Mouse (Mus musculus) heart, embryonic 13.5 days (tissue): ENCODE measurements around the gene Gnptg. TPM values are rescaled to one million over a fixed set of nuclear protein-coding genes. Genes with fewer than 3 reads are reported as not detected.

Experiments
- ATAC-seq: fragments of 200-750 bp; cut with Nextera tagmentation; 2 replicates; pipeline ENCODE4 v1.8.0; 2017; ENCODE audit warnings: moderate TSS enrichment; ENCODE audit not compliant: insufficient number of reproducible peaks, low FRiP score, low TSS enrichment; ENCODE audit errors: extremely low read depth
- H3K27ac ChIP-seq: fragments of 300-500 bp; sonication (generic); replicated peaks from 2 replicates; pipeline ENCODE4 v1.5.1; 2015; ENCODE audit warnings: moderate library complexity, mild to moderate bottlenecking, inconsistent platforms
- H3K27me3 ChIP-seq: fragments of 300-500 bp; sonication (generic); replicated peaks from 2 replicates; pipeline ENCODE4 v1.6.1; 2015; ENCODE audit warnings: mild to moderate bottlenecking, inconsistent platforms
- H3K36me3 ChIP-seq: fragments of 300-500 bp; sonication (generic); 2 replicates; pipeline ENCODE4 v1.6.1; 2015; ENCODE audit warnings: mild to moderate bottlenecking, inconsistent platforms
- H3K4me1 ChIP-seq: fragments of 300-500 bp; sonication (generic); 2 replicates; pipeline ENCODE4 v1.6.1; 2015; ENCODE audit warnings: inconsistent platforms
- H3K4me2 ChIP-seq: fragments of 300-500 bp; sonication (generic); 2 replicates; pipeline ENCODE4 v1.6.1; 2015; ENCODE audit warnings: inconsistent platforms, mild to moderate bottlenecking, moderate library complexity
- H3K4me3 ChIP-seq: fragments of 300-500 bp; sonication (generic); 2 replicates; pipeline ENCODE4 v1.5.1; 2015; ENCODE audit warnings: moderate library complexity, mild to moderate bottlenecking, inconsistent platforms
- H3K9ac ChIP-seq: fragments of 300-500 bp; sonication (generic); 2 replicates; pipeline ENCODE4 v1.6.1; 2015; ENCODE audit warnings: inconsistent platforms, mild to moderate bottlenecking, moderate library complexity
- H3K9me3 ChIP-seq: fragments of 300-500 bp; sonication (generic); 2 replicates; pipeline ENCODE4 v1.6.1; 2016; ENCODE audit warnings: inconsistent platforms
- WGBS: fragments of 180-500 bp; shearing (Covaris S2); methylation state at CpG from one replicate; pipeline ENCODE4 v1.1.7; 2015; ENCODE audit warnings: mixed read lengths; 5-methylcytosine and 5-hydroxymethylcytosine counted together
- polyA plus RNA-seq: library from polyadenylated mRNA; unstranded; fragments of >200 nt; fragmentation: Nextera tagmentation; extraction: Ambion mirVana; gene quantifications from 2 replicates; pipeline ENCODE4 v1.2.1, GENCODE M21; 2015

Gene Gnptg
- polyA plus RNA-seq, 1 experiment from 2014 or later: 28.2 TPM

GRCm38 (mm10) chr17:25264453-25264852, 24.5 kb upstream of the Gnptg start:
- H3K36me3 ChIP-seq: peaks cover 84% of the 10 kb centered on the region
- no peaks in the 10 kb centered on the region for H3K9me3 ChIP-seq
- ATAC-seq: no peak
- no peak overlapping the region for H3K27ac ChIP-seq
- no peak overlapping the region for H3K4me2 ChIP-seq
- no peak overlapping the region for H3K4me3 ChIP-seq
- no peak overlapping the region for H3K9ac ChIP-seq
- 56% methylated on average over 3 of the region's 3 CpGs for WGBS
- peaks cover under 1% of the 10 kb centered on the region for H3K4me1 ChIP-seq
- H3K27me3 ChIP-seq: no peaks in the 10 kb centered on the region

- no peak overlapping the region for H3K4me2 ChIP-seq
- no peak for ATAC-seq
- H3K4me1 ChIP-seq: peaks cover 13% of the 10 kb centered on the region
- peaks cover 32% of the 10 kb centered on the region for H3K36me3 ChIP-seq
- peaks cover 45% of the 10 kb centered on the region for H3K27me3 ChIP-seq
- no peaks in the 10 kb centered on the region for H3K9me3 ChIP-seq
- 57% methylated on average over 6 of the region's 6 CpGs for WGBS
- no peak overlapping the region for H3K4me3 ChIP-seq
- no peak overlapping the region for H3K27ac ChIP-seq
- no peak overlapping the region for H3K9ac ChIP-seq
Observed at GRCm38 (mm10) chr17:25257804-25258261, 17.9 kb upstream of the Gnptg start.

DNA sequence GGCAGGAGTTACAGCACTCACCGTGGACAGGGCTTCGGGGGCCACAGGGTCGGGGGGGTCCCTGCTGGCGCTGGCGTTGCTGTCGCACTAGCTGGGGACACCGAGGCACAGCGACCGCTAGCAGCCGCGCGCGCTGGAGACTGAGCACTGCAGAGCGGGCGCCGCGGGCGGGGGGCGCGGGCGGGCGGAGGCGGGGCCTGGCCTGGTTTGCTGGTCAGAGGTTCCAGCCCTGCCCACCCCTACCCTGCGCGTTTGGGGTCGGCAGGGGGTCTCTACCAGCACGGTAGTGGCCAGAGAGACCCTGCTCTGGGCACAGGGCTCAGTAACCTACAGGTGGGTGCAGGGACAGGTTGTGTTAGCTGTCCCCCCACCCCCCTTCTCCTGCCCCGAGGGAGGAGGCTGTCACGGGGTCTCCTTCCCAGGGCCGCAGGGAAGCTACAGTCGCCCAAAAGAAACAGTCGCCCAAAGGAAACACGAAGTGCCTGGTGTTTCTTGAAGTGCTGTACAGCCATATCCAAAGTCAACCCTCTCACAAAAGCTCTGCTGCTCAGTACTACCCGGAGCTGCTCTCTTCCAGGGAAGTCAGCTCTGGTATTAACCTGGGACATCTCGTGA, 16.3 kb upstream of the Gnptg start, which contains the start of gene Baiap3:
TSS of gene Baiap3 (minus strand) at position 225 of the 615 bp plus-strand sequence.
- Histone ChIP-seq H3K36me3 (peaks cover 26% of the 10 kb centered on the region), H3K9ac (peak within 1 kb of the TSS; percentile 70), H3K4me1 (peaks cover 13% of the 10 kb centered on the region), H3K4me3 (peak within 1 kb of the TSS; percentile 52), H3K27me3 (peaks cover 61% of the 10 kb centered on the region), H3K9me3 (no peaks in the 10 kb centered on the region), H3K27ac (no peak within 1 kb of the TSS), H3K4me2 (peak within 1 kb of the TSS; percentile 80)
- no peak for ATAC-seq
- WGBS: 4% methylated on average over 35 of the region's 35 CpGs

DNA sequence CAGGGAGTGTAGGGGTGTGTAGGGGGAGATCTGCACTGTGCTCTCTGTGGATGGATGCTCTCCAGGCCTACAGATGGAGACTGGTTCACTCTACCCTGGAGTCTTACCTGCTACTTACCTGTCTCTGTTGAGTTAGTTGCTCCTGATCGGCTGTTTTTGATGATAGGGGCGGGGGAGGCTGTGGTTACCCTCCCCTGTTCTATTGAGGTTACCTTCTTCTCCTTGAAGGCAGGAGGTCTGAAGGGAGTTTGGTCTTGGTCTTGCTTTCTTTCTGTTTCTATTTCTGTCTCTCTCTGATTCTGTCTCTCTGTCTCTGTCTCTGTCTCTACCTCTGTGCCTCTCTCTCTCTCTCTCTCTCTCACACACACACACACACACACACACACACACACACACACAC, 15.2 kb upstream of the Gnptg start:
- H3K27ac ChIP-seq: no peak overlapping the region
- H3K36me3 ChIP-seq: peaks cover 21% of the 10 kb centered on the region
- H3K4me3 ChIP-seq: no peak overlapping the region
- ATAC-seq: no peak
- H3K27me3 ChIP-seq: peaks cover 65% of the 10 kb centered on the region
- peaks cover 13% of the 10 kb centered on the region for H3K4me1 ChIP-seq
- WGBS: 55% methylated on average over 2 of the region's 2 CpGs
- peak overlapping the region; percentile 80 for H3K4me2 ChIP-seq
- H3K9me3 ChIP-seq: no peaks in the 10 kb centered on the region
- H3K9ac ChIP-seq: no peak overlapping the region; the same call in 1 of the 2 replicates

GRCm38 (mm10) chr17:25253760-25254159, 13.8 kb upstream of the Gnptg start:
- Histone ChIP-seq H3K4me1 (peaks cover 13% of the 10 kb centered on the region), H3K4me3 (no peak overlapping the region), H3K9ac (no peak overlapping the region), H3K4me2 (no peak overlapping the region), H3K9me3 (no peaks in the 10 kb centered on the region), H3K36me3 (peaks cover 7% of the 10 kb centered on the region), H3K27ac (no peak overlapping the region), H3K27me3 (peaks cover 72% of the 10 kb centered on the region)
- WGBS: 40% methylated on average over 10 of the region's 10 CpGs
- ATAC-seq: no peak

DNA sequence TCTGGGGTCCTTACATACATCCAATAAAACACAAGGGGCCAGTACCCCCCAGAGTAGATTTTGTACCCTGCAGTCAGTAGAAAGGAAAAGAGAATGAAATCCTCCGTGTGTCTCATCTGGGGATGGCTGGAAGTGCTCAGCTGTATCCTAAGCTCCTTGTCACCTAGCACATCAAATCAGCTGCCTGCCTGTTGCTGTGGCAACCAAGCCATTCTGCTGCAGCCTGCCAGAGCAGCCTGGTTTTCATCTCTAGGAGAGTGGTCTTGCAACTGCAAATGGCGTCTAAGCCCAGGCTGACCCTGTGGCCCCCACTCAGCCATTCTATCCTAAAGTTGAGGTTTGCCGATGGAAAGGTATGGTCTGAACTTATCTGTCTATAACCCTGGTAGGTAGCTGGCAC, 12.7 kb upstream of the Gnptg start:
- Histone ChIP-seq H3K4me2 (no peak overlapping the region), H3K9me3 (no peaks in the 10 kb centered on the region), H3K27ac (no peak overlapping the region), H3K27me3 (peaks cover 83% of the 10 kb centered on the region), H3K4me3 (no peak overlapping the region), H3K4me1 (peaks cover 13% of the 10 kb centered on the region), H3K36me3 (no peaks in the 10 kb centered on the region), H3K9ac (no peak overlapping the region)
- WGBS: 29% methylated on average over 3 of the region's 3 CpGs
- no peak for ATAC-seq

GRCm38 (mm10) chr17:25250181-25250835, 10.4 kb upstream of the Gnptg start:
- H3K27ac ChIP-seq: no peak overlapping the region
- H3K4me1 ChIP-seq: no peaks in the 10 kb centered on the region
- ATAC-seq: no peak
- no peaks in the 10 kb centered on the region for H3K9me3 ChIP-seq
- H3K4me2 ChIP-seq: no peak overlapping the region
- peaks cover 66% of the 10 kb centered on the region for H3K27me3 ChIP-seq
- WGBS: 74% methylated on average over 8 of the region's 8 CpGs
- H3K4me3 ChIP-seq: no peak overlapping the region
- no peaks in the 10 kb centered on the region for H3K36me3 ChIP-seq
- no peak overlapping the region for H3K9ac ChIP-seq

GRCm38 (mm10) chr17:25248033-25248750, 8.3 kb upstream of the Gnptg start:
- no peak for ATAC-seq
- H3K27me3 ChIP-seq: peaks cover 45% of the 10 kb centered on the region
- WGBS: 72% methylated on average over 18 of the region's 18 CpGs
- H3K4me1 ChIP-seq: no peaks in the 10 kb centered on the region
- H3K4me2 ChIP-seq: no peak overlapping the region
- H3K27ac ChIP-seq: no peak overlapping the region
- peaks cover 14% of the 10 kb centered on the region for H3K36me3 ChIP-seq
- no peaks in the 10 kb centered on the region for H3K9me3 ChIP-seq
- no peak overlapping the region for H3K9ac ChIP-seq
- no peak overlapping the region for H3K4me3 ChIP-seq

- no peak overlapping the region for H3K9ac ChIP-seq
- peaks cover 15% of the 10 kb centered on the region for H3K4me1 ChIP-seq
- no peaks in the 10 kb centered on the region for H3K9me3 ChIP-seq
- no peak for ATAC-seq
- no peak overlapping the region for H3K4me2 ChIP-seq
- 81% methylated on average over 16 of the region's 16 CpGs for WGBS
- H3K27me3 ChIP-seq: peaks cover 18% of the 10 kb centered on the region
- H3K27ac ChIP-seq: no peak overlapping the region
- H3K36me3 ChIP-seq: peaks cover 32% of the 10 kb centered on the region
- no peak overlapping the region for H3K4me3 ChIP-seq
Observed at GRCm38 (mm10) chr17:25244239-25244638, 4.3 kb upstream of the Gnptg start.

DNA sequence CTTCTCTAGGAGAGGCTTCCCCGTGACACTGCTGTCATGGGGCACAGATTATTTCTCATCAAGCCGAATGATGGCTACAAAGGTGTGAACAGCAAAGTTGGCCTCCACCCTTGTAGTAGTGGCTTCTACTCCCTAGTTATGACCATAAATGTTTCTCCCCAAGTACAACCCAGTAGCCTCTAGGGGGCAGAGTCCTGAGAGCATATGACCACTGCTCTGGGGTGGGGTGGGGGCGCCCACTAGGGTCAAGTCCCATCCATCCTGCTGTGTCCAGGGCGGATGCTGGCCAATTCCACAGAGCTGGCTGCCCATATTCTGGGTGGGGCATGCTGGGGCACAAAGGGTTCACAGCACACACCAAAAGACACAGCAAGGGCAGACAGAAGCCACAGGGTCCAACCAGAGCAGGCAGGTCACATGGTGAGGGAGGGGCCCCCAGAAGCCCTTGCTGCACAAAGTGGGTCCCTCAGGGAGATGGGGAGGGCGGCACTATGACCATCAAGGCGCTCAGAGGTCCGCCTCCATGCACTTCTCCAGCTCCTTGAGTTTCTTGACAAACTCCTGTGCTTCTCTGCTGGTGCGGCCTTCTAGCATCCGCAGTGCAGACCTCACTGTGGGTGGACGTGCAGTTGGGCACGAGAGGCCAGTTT, 3.3 kb upstream of the Gnptg start:
- no peak overlapping the region for H3K4me3 ChIP-seq
- no peak overlapping the region for H3K4me2 ChIP-seq
- peaks cover 10% of the 10 kb centered on the region for H3K27me3 ChIP-seq
- WGBS: 88% methylated on average over 11 of the region's 11 CpGs
- no peak for ATAC-seq
- H3K9ac ChIP-seq: no peak overlapping the region
- no peak overlapping the region for H3K27ac ChIP-seq
- no peaks in the 10 kb centered on the region for H3K9me3 ChIP-seq
- peaks cover 19% of the 10 kb centered on the region for H3K4me1 ChIP-seq
- peaks cover 32% of the 10 kb centered on the region for H3K36me3 ChIP-seq

- 82% methylated on average over 9 of the region's 9 CpGs for WGBS
- ATAC-seq: no peak
Observed at GRCm38 (mm10) chr17:25235635-25236034, 4.3 kb downstream of the Gnptg start.

More at GRCm38 (mm10) chr17:25235635-25236034, 4.3 kb downstream of the Gnptg start:
- H3K4me3 ChIP-seq: no peak overlapping the region
- H3K9me3 ChIP-seq: no peaks in the 10 kb centered on the region
- no peak overlapping the region for H3K27ac ChIP-seq
- H3K9ac ChIP-seq: no peak overlapping the region
- H3K27me3 ChIP-seq: no peaks in the 10 kb centered on the region
- H3K4me1 ChIP-seq: peaks cover 9% of the 10 kb centered on the region
- H3K36me3 ChIP-seq: peaks cover 29% of the 10 kb centered on the region
- H3K4me2 ChIP-seq: no peak overlapping the region
